Mouse (Mus musculus) testis, adult 2 months (tissue): ENCODE data around the gene Klf11. TPM values are rescaled to one million over a fixed set of nuclear protein-coding genes. Genes with fewer than 3 reads are reported as not detected.
A peak's percentile ranks its signal among the peaks of the same experiment; 100 is the strongest.

ENCODE experiments used
- H3K27ac ChIP-seq: fragments of 200-500 bp; 2 replicates; pipeline ENCODE4 v1.5.1; 2012; ENCODE audit warnings: low read depth, low read length; ENCODE audit not compliant: control insufficient read depth, insufficient read depth
- H3K27me3 ChIP-seq: fragments of 200-500 bp; 2 replicates; pipeline ENCODE4 v1.6.1; 2012; ENCODE audit warnings: mild to moderate bottlenecking, low read length, moderate library complexity; ENCODE audit not compliant: control insufficient read depth, insufficient read depth
- H3K36me3 ChIP-seq: fragments of 200-500 bp; 2 replicates; pipeline ENCODE4 v1.6.1; 2012; ENCODE audit warnings: mild to moderate bottlenecking, low read length; ENCODE audit not compliant: control insufficient read depth, insufficient read depth
- H3K4me1 ChIP-seq: fragments of 200-500 bp; 2 replicates; pipeline ENCODE4 v1.6.1; 2012; ENCODE audit warnings: low read length; ENCODE audit not compliant: control insufficient read depth, insufficient read depth
- H3K4me3 ChIP-seq: fragments of 200-500 bp; 2 replicates; pipeline ENCODE4 v1.5.1; 2012; ENCODE audit warnings: low read depth, mild to moderate bottlenecking, low read length, moderate library complexity, mixed read lengths; ENCODE audit not compliant: control insufficient read depth
- CTCF ChIP-seq: fragments of 200-500 bp; IDR thresholded peaks from 2 replicates; pipeline ENCODE4 v1.5.1; 2012; ENCODE audit warnings: low read depth, mild to moderate bottlenecking, inconsistent platforms, low read length, moderate library complexity; ENCODE audit not compliant: control insufficient read depth, insufficient read depth, insufficient replicate concordance
- POLR2A ChIP-seq: fragments of 200-500 bp; IDR thresholded peaks from 2 replicates; pipeline ENCODE4 v1.6.1; 2012; ENCODE audit warnings: low read depth, mild to moderate bottlenecking, inconsistent platforms, low read length, moderate library complexity; ENCODE audit not compliant: control insufficient read depth
- polyA plus RNA-seq: library from polyadenylated mRNA; depleted of rRNA; stranded (reverse); fragments of >200 nt; gene quantifications from 2 replicates; pipeline ENCODE4 v1.2.3, GENCODE M21; 2012; rRNA removed

Gene Klf11
- 2.5 and 3.4 TPM in 2 replicates for polyA plus RNA-seq

DNA sequence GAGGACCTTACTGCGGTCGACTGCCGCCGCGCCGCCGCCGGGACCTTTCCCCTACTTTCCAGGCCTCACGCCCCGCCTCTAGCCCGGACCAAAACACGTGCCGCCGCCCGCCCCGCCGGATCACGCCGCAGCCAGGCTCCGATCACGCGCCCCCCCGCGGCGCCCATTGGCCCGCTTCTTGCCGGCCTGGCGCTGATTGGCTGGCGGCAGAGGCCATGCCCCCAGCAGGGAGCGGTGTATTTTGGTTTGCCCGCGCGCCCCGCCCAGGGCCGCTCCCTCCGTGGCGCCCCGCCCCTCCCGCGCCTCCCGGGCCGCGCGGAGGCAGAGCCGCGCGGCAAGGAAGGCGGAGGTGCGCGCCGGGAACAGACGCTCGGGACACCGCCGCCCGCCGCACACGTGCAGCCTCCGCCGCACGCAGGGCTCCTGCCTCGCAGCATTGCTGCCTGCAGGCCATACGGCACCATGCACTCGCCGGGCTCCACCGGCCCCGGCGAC is at the start of gene Klf11:
Gene Klf11 (plus strand): TSS at position 212 of the 495 bp plus-strand sequence.
- peak within 1 kb of the TSS; percentile 89 for H3K4me3 ChIP-seq
- H3K36me3 ChIP-seq: no peaks in the 10 kb centered on the region
- H3K4me1 ChIP-seq: peaks cover 10% of the 10 kb centered on the region
- no peak for TF ChIP-seq CTCF
- TF ChIP-seq POLR2A: no peak
- H3K27me3 ChIP-seq: no peaks in the 10 kb centered on the region
- H3K27ac ChIP-seq: peak within 1 kb of the TSS; percentile 84

DNA sequence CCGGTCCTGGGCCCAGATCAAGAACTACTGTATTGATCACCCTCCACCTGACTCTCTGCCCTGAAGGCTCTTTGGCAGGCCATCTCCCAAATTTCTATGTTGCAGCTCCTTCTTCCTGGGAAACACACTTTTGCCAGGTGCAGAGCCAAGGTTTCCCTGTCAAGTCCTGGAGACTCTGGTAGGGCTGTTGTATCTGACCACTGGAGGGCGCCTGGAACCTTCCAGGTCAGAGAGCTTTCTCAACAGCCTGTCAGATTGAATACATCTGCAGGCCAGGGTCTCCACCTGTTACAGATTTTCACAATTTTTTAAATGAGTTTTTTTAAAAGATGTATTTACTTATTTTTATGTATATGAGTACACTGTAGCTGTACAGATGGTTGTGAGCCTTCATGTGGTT is 47.8 kb upstream of the Klf11 start:
- Histone ChIP-seq H3K36me3 (peaks cover 4% of the 10 kb centered on the region), H3K27ac (no peak overlapping the region), H3K4me1 (no peaks in the 10 kb centered on the region), H3K27me3 (no peaks in the 10 kb centered on the region), H3K4me3 (no peak overlapping the region)
- TF ChIP-seq CTCF (peak; percentile 36; the same call in 1 of the 2 replicates), POLR2A (no peak)

DNA sequence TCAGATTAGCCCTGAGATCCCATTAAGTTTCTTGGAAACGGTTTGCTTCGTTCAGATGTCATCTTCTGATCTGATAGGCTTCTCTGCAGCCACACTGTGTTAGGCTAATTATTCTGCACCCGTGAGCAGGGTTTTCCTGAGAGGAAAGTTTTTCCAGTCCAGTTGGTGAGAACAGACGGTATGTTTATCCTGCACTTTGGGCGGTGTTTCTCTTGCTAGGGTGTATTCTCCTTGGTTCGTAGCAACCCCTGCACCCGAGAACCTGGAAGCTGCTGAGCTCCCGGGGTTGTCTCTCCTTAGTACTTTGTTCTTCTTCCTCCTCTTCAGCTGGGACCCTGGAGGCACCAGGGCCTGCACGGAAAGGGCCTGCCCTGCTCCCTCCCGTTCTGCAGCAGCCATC is 44.9 kb upstream of the Klf11 start:
- no peaks in the 10 kb centered on the region for H3K27me3 ChIP-seq
- peaks cover 4% of the 10 kb centered on the region for H3K36me3 ChIP-seq
- no peak for TF ChIP-seq CTCF
- no peaks in the 10 kb centered on the region for H3K4me1 ChIP-seq
- H3K4me3 ChIP-seq: no peak overlapping the region
- H3K27ac ChIP-seq: no peak overlapping the region

DNA sequence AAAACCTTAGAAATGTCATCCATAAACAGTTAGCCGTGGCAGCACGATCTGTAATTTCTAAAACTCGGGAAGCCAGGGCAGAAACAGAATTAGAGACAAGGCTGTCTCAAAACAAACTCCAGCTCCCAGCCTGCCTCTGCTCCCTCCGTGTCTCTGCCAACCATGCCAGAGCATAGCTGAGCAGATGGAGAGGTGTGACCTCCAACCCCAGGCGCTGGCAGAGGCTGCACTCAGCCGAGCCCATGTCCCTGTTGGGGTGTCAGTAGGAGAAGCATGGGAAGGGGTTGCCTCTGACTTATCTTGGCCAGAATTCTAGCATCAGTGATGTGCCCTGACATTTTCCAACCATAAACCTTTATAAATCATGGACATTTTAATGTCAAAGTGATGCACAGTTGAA is 38.5 kb upstream of the Klf11 start:
- no peaks in the 10 kb centered on the region for H3K4me1 ChIP-seq
- H3K36me3 ChIP-seq: peaks cover 4% of the 10 kb centered on the region; the same call in 1 of the 2 replicates
- H3K27me3 ChIP-seq: no peaks in the 10 kb centered on the region
- TF ChIP-seq POLR2A (no peak), CTCF (no peak)
- no peak overlapping the region for H3K27ac ChIP-seq
- H3K4me3 ChIP-seq: no peak overlapping the region

DNA sequence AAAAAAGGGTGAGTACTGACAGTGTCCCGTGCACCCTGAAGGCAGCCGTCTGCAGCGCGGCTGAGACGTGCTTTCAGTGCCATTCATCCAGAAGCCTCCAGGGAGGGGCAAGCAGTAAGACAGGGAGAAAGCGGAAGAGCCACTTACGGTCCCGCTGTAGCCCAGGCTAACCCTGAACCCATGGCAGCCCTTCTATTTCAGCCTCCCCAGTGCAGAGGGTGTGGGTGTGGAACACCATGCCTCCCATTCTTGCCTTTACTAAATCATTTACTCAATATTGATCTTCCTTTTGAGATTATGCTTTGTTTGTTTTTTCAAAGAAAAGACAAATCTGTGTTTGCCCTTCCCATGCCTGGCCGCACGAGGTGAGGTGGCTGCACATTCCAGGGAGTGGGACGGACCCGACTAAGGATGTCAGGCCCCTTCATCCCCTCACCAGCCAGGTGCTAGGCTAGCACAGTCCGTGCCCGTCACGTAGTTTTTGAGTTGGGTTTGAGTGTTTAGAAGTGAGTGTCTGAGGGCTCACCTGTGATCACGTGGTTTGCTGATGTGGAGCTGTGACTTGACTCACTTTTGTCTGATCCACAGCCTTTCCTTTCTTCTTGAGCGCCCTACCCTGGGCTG is 36.5 kb upstream of the Klf11 start:
- Histone ChIP-seq H3K4me3 (no peak overlapping the region), H3K27ac (no peak overlapping the region), H3K36me3 (peaks cover 4% of the 10 kb centered on the region; the same call in 1 of the 2 replicates), H3K27me3 (no peaks in the 10 kb centered on the region), H3K4me1 (no peaks in the 10 kb centered on the region)
- no peak for TF ChIP-seq POLR2A
- no peak for TF ChIP-seq CTCF

DNA sequence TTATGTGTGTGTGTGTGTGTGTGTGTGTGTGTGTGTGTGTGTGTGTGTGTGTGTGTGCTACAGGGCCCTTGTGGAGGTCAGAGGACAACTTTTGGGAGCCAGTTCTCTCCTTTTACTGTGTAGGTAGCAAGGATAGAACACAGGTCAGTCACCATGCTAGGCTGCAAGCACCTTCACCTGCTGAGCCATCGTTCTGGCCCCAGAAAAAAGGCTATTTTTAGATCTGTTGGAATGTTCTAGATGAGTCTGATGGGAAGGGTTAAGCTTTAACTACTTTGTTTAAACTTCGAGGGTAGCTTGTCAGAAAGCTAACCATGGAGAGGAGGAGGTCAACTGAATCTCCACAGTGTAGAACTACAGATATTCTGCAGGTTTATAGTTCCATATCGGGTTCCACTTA is 35.9 kb upstream of the Klf11 start:
- peaks cover 2% of the 10 kb centered on the region for H3K4me1 ChIP-seq
- no peak for TF ChIP-seq CTCF
- no peak for TF ChIP-seq POLR2A
- H3K27me3 ChIP-seq: no peaks in the 10 kb centered on the region
- H3K4me3 ChIP-seq: no peak overlapping the region
- no peak overlapping the region for H3K27ac ChIP-seq
- H3K36me3 ChIP-seq: peaks cover 4% of the 10 kb centered on the region; the same call in 1 of the 2 replicates

DNA sequence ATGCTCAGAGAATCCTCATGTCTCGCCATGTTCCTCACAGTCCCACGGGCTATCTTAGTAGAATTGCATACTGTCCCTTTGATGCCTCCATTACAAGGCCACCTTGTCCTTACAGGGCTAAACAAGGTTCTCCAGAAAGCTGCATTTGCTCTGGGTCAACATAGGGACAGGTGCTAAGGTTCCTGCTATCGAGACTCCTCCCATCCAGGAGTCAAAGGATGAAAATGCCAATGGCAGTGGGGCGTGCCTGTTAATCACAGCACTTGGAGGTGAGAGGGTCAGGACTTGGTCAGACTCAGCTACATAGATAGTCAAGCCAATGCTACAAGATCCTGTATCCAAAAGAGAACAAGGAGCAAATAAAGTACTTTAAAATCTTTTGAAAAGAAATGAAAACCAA is 31.6 kb upstream of the Klf11 start:
- H3K36me3 ChIP-seq: no peaks in the 10 kb centered on the region; the same call in 1 of the 2 replicates
- H3K4me3 ChIP-seq: no peak overlapping the region
- no peak overlapping the region for H3K27ac ChIP-seq
- peaks cover 3% of the 10 kb centered on the region for H3K4me1 ChIP-seq
- no peak for TF ChIP-seq CTCF
- H3K27me3 ChIP-seq: no peaks in the 10 kb centered on the region

DNA sequence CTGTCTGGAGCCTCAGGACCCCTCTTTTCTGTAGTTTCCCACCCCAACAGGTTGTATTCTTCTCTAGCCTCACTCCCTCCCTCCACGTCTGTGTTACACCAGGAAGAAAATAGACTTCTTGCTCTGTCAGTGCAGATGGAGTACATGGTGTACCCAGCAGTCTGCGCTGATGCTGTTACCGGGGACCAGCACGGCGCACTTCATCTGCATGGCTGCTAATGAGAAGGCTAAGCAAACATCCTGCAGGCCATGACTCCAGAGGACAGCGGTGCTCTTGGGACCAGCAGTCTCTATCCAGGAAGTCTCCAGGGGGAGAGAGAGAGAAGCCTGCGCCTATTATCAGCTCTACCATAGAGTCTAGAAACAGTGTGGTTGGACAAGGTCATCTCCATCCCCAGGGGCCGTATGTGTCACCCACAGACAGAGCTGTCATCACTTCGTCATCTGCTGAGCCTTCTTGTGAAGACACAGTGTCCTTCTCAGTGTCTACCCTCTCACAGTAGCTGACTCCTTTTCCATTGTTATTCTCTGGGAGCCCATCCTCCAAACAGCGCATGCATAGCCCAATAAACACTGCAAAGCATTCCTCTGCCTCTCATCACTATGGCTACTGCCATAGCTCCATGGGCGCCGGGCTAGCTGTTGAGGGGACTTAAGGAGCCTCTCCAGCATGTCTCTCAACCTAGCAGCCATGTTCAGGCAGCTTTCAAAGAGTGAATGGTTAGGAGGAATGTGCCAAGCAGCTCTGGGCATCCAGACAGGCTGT is 27.4 kb upstream of the Klf11 start:
- Histone ChIP-seq H3K36me3 (no peaks in the 10 kb centered on the region), H3K4me1 (peaks cover 3% of the 10 kb centered on the region), H3K4me3 (no peak overlapping the region), H3K27ac (no peak overlapping the region), H3K27me3 (no peaks in the 10 kb centered on the region)
- TF ChIP-seq CTCF (no peak), POLR2A (no peak)
